Mouse (Mus musculus): Measurements from ENCODE around the gene Cacng2. TPM values are rescaled to one million over a fixed set of nuclear protein-coding genes. Genes with fewer than 3 reads are reported as not detected.
"Not testable (repeated sequence)": the region's sequence is repeated elsewhere in the genome, so short reads cannot be mapped to it uniquely, and the experiment has no call there.

The Cacng2 gene
- total and polyA plus RNA-seq, 3 experiments: not detected

GRCm38 (mm10) chr15:78036586-78036985, 83.2 kb downstream of the Cacng2 start:
- no peaks in the 10 kb centered on the region for H3K79me2 ChIP-seq (replicated peaks; ENCODE audit: control insufficient read depth, insufficient read depth, low read length)
- no peak overlapping the region for H3K4me3 ChIP-seq
- H3K27ac ChIP-seq: no peak overlapping the region
- WGBS: 60% methylated on average over 2 of the region's 2 CpGs
- intact Hi-C loops (cut with DNase I): no loop called here
- no peak for DNase-seq
- H3K4me1 ChIP-seq (ENCODE audit: control insufficient read depth, insufficient read depth, low read length): no peaks in the 10 kb centered on the region
- no peaks in the 10 kb centered on the region for H3K36me3 ChIP-seq (ENCODE audit: control insufficient read depth, insufficient read depth, low read length)
- H3K9ac ChIP-seq (ENCODE audit: low read depth, low read length): no peak overlapping the region
- H3K27me3 ChIP-seq (ENCODE audit: control insufficient read depth, insufficient read depth, low read length): no peaks in the 10 kb centered on the region
- TF ChIP-seq CTCF (IDR thresholded peaks at IDR 0.05) (no peak), POLR2A (IDR thresholded peaks at IDR 0.05; ENCODE audit: insufficient read depth, low read depth, low read length) (no peak), EP300 (IDR thresholded peaks at IDR 0.05; ENCODE audit: insufficient read depth, low read depth, low read length) (no peak)

GRCm38 (mm10) chr15:78029938-78030337, 89.9 kb downstream of the Cacng2 start:
- no peak overlapping the region for H3K9ac ChIP-seq (ENCODE audit: low read depth, low read length)
- no peak overlapping the region for H3K27ac ChIP-seq
- intact Hi-C loops (cut with DNase I): no loop called here
- H3K27me3 ChIP-seq (ENCODE audit: control insufficient read depth, insufficient read depth, low read length): no peaks in the 10 kb centered on the region
- no peak overlapping the region for H3K4me3 ChIP-seq
- 52% methylated on average over 8 of the region's 8 CpGs for WGBS
- no peaks in the 10 kb centered on the region for H3K36me3 ChIP-seq (ENCODE audit: control insufficient read depth, insufficient read depth, low read length)
- H3K79me2 ChIP-seq (replicated peaks; ENCODE audit: control insufficient read depth, insufficient read depth, low read length): no peaks in the 10 kb centered on the region
- TF ChIP-seq EP300 (IDR thresholded peaks at IDR 0.05; ENCODE audit: insufficient read depth, low read depth, low read length) (no peak), CTCF (IDR thresholded peaks at IDR 0.05) (no peak), POLR2A (IDR thresholded peaks at IDR 0.05; ENCODE audit: insufficient read depth, low read depth, low read length) (no peak)
- DNase-seq: no peak
- H3K4me1 ChIP-seq (ENCODE audit: control insufficient read depth, insufficient read depth, low read length): no peaks in the 10 kb centered on the region

GRCm38 (mm10) chr15:78026521-78026920, 93.3 kb downstream of the Cacng2 start:
- WGBS: 75% methylated on average over 6 of the region's 6 CpGs
- intact Hi-C loops (cut with DNase I): no loop called here
- Histone ChIP-seq H3K9ac (ENCODE audit: low read depth, low read length) (no peak overlapping the region), H3K27me3 (ENCODE audit: control insufficient read depth, insufficient read depth, low read length) (no peaks in the 10 kb centered on the region), H3K27ac (no peak overlapping the region), H3K4me3 (no peak overlapping the region), H3K79me2 (replicated peaks; ENCODE audit: control insufficient read depth, insufficient read depth, low read length) (no peaks in the 10 kb centered on the region), H3K4me1 (ENCODE audit: control insufficient read depth, insufficient read depth, low read length) (no peaks in the 10 kb centered on the region), H3K36me3 (ENCODE audit: control insufficient read depth, insufficient read depth, low read length) (no peaks in the 10 kb centered on the region)
- TF ChIP-seq POLR2A (IDR thresholded peaks at IDR 0.05; ENCODE audit: insufficient read depth, low read depth, low read length) (no peak), EP300 (IDR thresholded peaks at IDR 0.05; ENCODE audit: insufficient read depth, low read depth, low read length) (no peak), CTCF (IDR thresholded peaks at IDR 0.05) (no peak)
- no peak for DNase-seq

DNA sequence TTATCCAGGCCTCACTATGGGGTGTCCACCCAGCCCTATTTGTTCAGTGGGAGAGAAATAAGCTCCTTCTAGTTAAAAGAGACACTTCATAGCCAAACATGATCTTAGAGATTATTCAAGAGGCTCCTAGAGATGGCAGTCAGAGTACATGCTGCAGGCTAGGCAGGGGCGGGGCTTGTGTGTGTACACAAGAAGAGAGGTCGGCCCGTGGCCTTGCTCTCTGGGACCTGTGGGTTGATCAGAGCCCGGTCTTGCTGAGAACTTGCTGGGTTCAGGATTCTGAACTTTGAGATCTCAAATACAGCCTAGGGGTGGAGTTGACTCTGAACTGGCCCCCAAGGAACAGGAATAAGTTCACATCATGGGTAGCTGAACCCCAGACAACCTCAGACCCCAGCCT, 95.6 kb downstream of the Cacng2 start:
- WGBS: 68% methylated on average over 4 of the region's 4 CpGs
- Histone ChIP-seq H3K4me1 (ENCODE audit: control insufficient read depth, insufficient read depth, low read length) (no peaks in the 10 kb centered on the region), H3K27me3 (ENCODE audit: control insufficient read depth, insufficient read depth, low read length) (no peaks in the 10 kb centered on the region), H3K27ac (no peak overlapping the region), H3K4me3 (no peak overlapping the region), H3K79me2 (replicated peaks; ENCODE audit: control insufficient read depth, insufficient read depth, low read length) (no peaks in the 10 kb centered on the region), H3K9ac (ENCODE audit: low read depth, low read length) (no peak overlapping the region), H3K36me3 (ENCODE audit: control insufficient read depth, insufficient read depth, low read length) (no peaks in the 10 kb centered on the region)
- TF ChIP-seq EP300 (IDR thresholded peaks at IDR 0.05; ENCODE audit: insufficient read depth, low read depth, low read length) (no peak), POLR2A (IDR thresholded peaks at IDR 0.05; ENCODE audit: insufficient read depth, low read depth, low read length) (no peak), CTCF (IDR thresholded peaks at IDR 0.05) (no peak)
- DNase-seq: no peak
- intact Hi-C loops (cut with DNase I): no loop called here

- H3K4me1 ChIP-seq (ENCODE audit: control insufficient read depth, insufficient read depth, low read length): no peaks in the 10 kb centered on the region
- H3K36me3 ChIP-seq (ENCODE audit: control insufficient read depth, insufficient read depth, low read length): no peaks in the 10 kb centered on the region
- H3K27me3 ChIP-seq (ENCODE audit: control insufficient read depth, insufficient read depth, low read length): no peaks in the 10 kb centered on the region
- H3K4me3 ChIP-seq: no peak overlapping the region
- WGBS: 80% methylated on average over 1 of the region's 1 CpGs
- no peak overlapping the region for H3K27ac ChIP-seq
- no peaks in the 10 kb centered on the region for H3K79me2 ChIP-seq (replicated peaks; ENCODE audit: control insufficient read depth, insufficient read depth, low read length)
- no peak for DNase-seq
- TF ChIP-seq EP300 (IDR thresholded peaks at IDR 0.05; ENCODE audit: insufficient read depth, low read depth, low read length): no peak
- no peak for TF ChIP-seq POLR2A (IDR thresholded peaks at IDR 0.05; ENCODE audit: insufficient read depth, low read depth, low read length)
- no peak for TF ChIP-seq CTCF (IDR thresholded peaks at IDR 0.05)
- intact Hi-C loops (cut with DNase I): no loop called here
- H3K9ac ChIP-seq (ENCODE audit: low read depth, low read length): no peak overlapping the region
Observed at GRCm38 (mm10) chr15:78014046-78014445, 105.8 kb downstream of the Cacng2 start.

GRCm38 (mm10) chr15:78008206-78008605, 111.6 kb downstream of the Cacng2 start:
- H3K27ac ChIP-seq; DNase-seq; intact Hi-C loops (cut with DNase I); H3K27me3 ChIP-seq (ENCODE audit: control insufficient read depth, insufficient read depth, low read length); H3K36me3 ChIP-seq (ENCODE audit: control insufficient read depth, insufficient read depth, low read length); H3K4me3 ChIP-seq; H3K79me2 ChIP-seq (replicated peaks; ENCODE audit: control insufficient read depth, insufficient read depth, low read length); H3K9ac ChIP-seq (ENCODE audit: low read depth, low read length); H3K4me1 ChIP-seq (ENCODE audit: control insufficient read depth, insufficient read depth, low read length): not testable (repeated sequence)
- 87% methylated on average over 8 of the region's 8 CpGs for WGBS

All from heart, adult 2 months (tissue).